In genomic region chr13:55473961-55474360, GRCm38 (mm10) we compare ENCODE assay signal across 12 mouse cellular contexts. TPM values are rescaled to one million over a fixed set of nuclear protein-coding genes. Genes with fewer than 3 reads are reported as not detected.
DNase-seq lines count a peak whose midpoint lies in the region; ATAC-seq and TF ChIP-seq lines count a peak whose summit lies in the region.
"Had no signal": no experiment of that assay in that cellular context is flagged by ENCODE, and none has a peak within 500 bp of the region (broad histone marks: within the 10 kb centered on the region; RNA-seq: fewer than 3 reads in every experiment).

No protein-coding gene starts in this region.

- 67% methylated on average over 11 of the region's 11 CpGs for WGBS in lung, postnatal 0 days
- 67% methylated on average over 11 of the region's 11 CpGs for WGBS in midbrain, embryonic 10.5 days

- peaks cover 7% of the 10 kb centered on the region; the same call in 1 of the 2 replicates for H3K27me3 ChIP-seq in lung, postnatal 0 days (replicated peaks; ENCODE audit: insufficient read depth, low read length)
- H3K27me3 ChIP-seq in midbrain, embryonic 10.5 days (ENCODE audit: low read depth, poor library complexity, severe bottlenecking) = peaks cover 16% of the 10 kb centered on the region

- no peak for ATAC-seq in lung, postnatal 0 days
- ATAC-seq: inflammation-experienced regulatory T-cells, adult 6 months had no signal

- no peaks in the 10 kb centered on the region for H3K36me3 ChIP-seq in lung, postnatal 0 days (ENCODE audit: insufficient read depth, low read length)
- H3K36me3 ChIP-seq in midbrain, embryonic 10.5 days = peaks cover 59% of the 10 kb centered on the region

- DNase-seq in cerebellum, postnatal 10 days = peak; percentile 60 to 62
- no peak for DNase-seq in cerebellum, postnatal 25 days
- no peak for DNase-seq in lung, postnatal 0 days (ENCODE audit: low spot score)
- DNase-seq in lung, postnatal 10 days = no peak
- peak; percentile 29 for DNase-seq in midbrain, embryonic 10.5 days (ENCODE audit: low spot score)
- DNase-seq in testis, postnatal 14 days (ENCODE audit: low spot score) = peak; percentile 81
- DNase-seq in embryo, embryonic 10.5 days (ENCODE audit: low spot score) = no peak
- DNase-seq in ovary, postnatal 36 days (ENCODE audit: low spot score) = no peak
- DNase-seq: adrenal gland, adult 2 months; cerebellum, adult 8-10 months had no signal

- peak; percentile 22; the same call in 1 of the 2 replicates for TF ChIP-seq CTCF in lung, postnatal 0 days (IDR thresholded peaks at IDR 0.05)

- no peak for TF ChIP-seq EP300 in lung, postnatal 0 days (IDR thresholded peaks at IDR 0.05)

- peaks cover 14% of the 10 kb centered on the region; the same call in 1 of the 2 replicates for H3K4me1 ChIP-seq in lung, postnatal 0 days (ENCODE audit: insufficient read depth, low read depth, low read length)
- peaks cover 89% of the 10 kb centered on the region for H3K4me1 ChIP-seq in midbrain, embryonic 10.5 days

- H3K9me3 ChIP-seq in lung, postnatal 0 days (ENCODE audit: low read length) = no peaks in the 10 kb centered on the region
- no peaks in the 10 kb centered on the region for H3K9me3 ChIP-seq in midbrain, embryonic 10.5 days (replicated peaks)
- H3K9me3 ChIP-seq: lung, embryonic 15.5 days had no signal

- H3K4me3 ChIP-seq in lung, postnatal 0 days (ENCODE audit: low read depth, low read length) = no peak overlapping the region
- H3K4me3 ChIP-seq in midbrain, embryonic 10.5 days = peak overlapping the region; percentile 31
- H3K4me3 ChIP-seq: lung, embryonic 15.5 days had no signal

- no peak overlapping the region for H3K27ac ChIP-seq in lung, postnatal 0 days (ENCODE audit: low read length)
- peak overlapping the region; percentile 60 for H3K27ac ChIP-seq in midbrain, embryonic 10.5 days (replicated peaks)
- H3K27ac ChIP-seq: lung, embryonic 15.5 days had no signal

- no peak overlapping the region for H3K4me2 ChIP-seq in lung, postnatal 0 days (replicated peaks; ENCODE audit: low read depth, low read length)

- H3K9ac ChIP-seq in lung, postnatal 0 days (replicated peaks; ENCODE audit: low read depth) = no peak overlapping the region
- H3K9ac ChIP-seq: lung, embryonic 15.5 days had no signal

RNA-seq across cellular contexts. Expression of gene Prr7, which starts 9.9 kb away (rescaled TPM):
- 0.17 and 0.45 TPM in 2 replicates for polyA plus RNA-seq in lung, postnatal 0 days (2015; fragmentation: Nextera tagmentation; extraction: Ambion mirVana)
- polyA plus RNA-seq in midbrain, embryonic 10.5 days (2016; fragmentation: Nextera tagmentation; extraction: Ambion mirVana) = 0.69 and 0.87 TPM in 2 replicates

RNA-seq across cellular contexts. Expression of gene Dbn1, which starts 13.9 kb away (rescaled TPM):
- polyA plus RNA-seq in lung, postnatal 0 days (2015; fragmentation: Nextera tagmentation; extraction: Ambion mirVana) = 43.0 and 50.6 TPM in 2 replicates
- polyA plus RNA-seq in midbrain, embryonic 10.5 days (2016; fragmentation: Nextera tagmentation; extraction: Ambion mirVana) = 381 and 466 TPM in 2 replicates

RNA-seq across cellular contexts. Expression of gene Grk6, which starts 29.1 kb away (rescaled TPM):
- polyA plus RNA-seq in lung, postnatal 0 days (2015; fragmentation: Nextera tagmentation; extraction: Ambion mirVana) = 20.4 and 20.5 TPM in 2 replicates
- polyA plus RNA-seq in midbrain, embryonic 10.5 days (2016; fragmentation: Nextera tagmentation; extraction: Ambion mirVana) = 41.8 and 51.4 TPM in 2 replicates

RNA-seq across cellular contexts. Expression of gene Pdlim7, which starts 39.5 kb away (rescaled TPM):
- 109 and 111 TPM in 2 replicates for polyA plus RNA-seq in lung, postnatal 0 days (2015; fragmentation: Nextera tagmentation; extraction: Ambion mirVana)
- 191 and 195 TPM in 2 replicates for polyA plus RNA-seq in midbrain, embryonic 10.5 days (2016; fragmentation: Nextera tagmentation; extraction: Ambion mirVana)

RNA-seq across cellular contexts. Expression of gene F12, which starts 47.4 kb away (rescaled TPM):
- not detected in 2 replicates for polyA plus RNA-seq in lung, postnatal 0 days (2015; fragmentation: Nextera tagmentation; extraction: Ambion mirVana)
- 0.14 TPM in 1 of 2 replicates, not detected in the other for polyA plus RNA-seq in midbrain, embryonic 10.5 days (2016; fragmentation: Nextera tagmentation; extraction: Ambion mirVana)

Comparison
In these comparisons a context has a peak if more than half of its experiments do, and no peak if none do; other contexts are left out.
1. DNase-seq: peak in cerebellum, postnatal 10 days (2 of 2), midbrain, embryonic 10.5 days (single experiment) and testis, postnatal 14 days (single experiment); none in cerebellum, postnatal 25 days (0 of 2), lung, postnatal 0 days (single experiment), lung, postnatal 10 days (single experiment), embryo, embryonic 10.5 days (single experiment) and ovary, postnatal 36 days (single experiment).